Mouse (Mus musculus) layer of hippocampus, adult 2 months (tissue): Measurements from ENCODE around the gene Fam117b. TPM values are rescaled to one million over a fixed set of nuclear protein-coding genes. Genes with fewer than 3 reads are reported as not detected.
A peak's percentile ranks its signal among the peaks of the same experiment; 100 is the strongest.

Source experiments
- DNase-seq, 2 experiments: peaks; one replicate each; pipeline ENCODE4 v3.0.0; 2022; ENCODE audit warnings: low spot score in 2 of 2
- H3K27ac ChIP-seq: fragments of 200-600 bp; 2 replicates; pipeline ENCODE4 v1.8.1; 2022
- H3K4me3 ChIP-seq: fragments of 200-600 bp; 2 replicates; pipeline ENCODE4 v1.8.1; 2022; ENCODE audit warnings: mild to moderate bottlenecking
- CTCF ChIP-seq: fragments of 200-600 bp; conservative IDR thresholded peaks from 2 replicates; pipeline ENCODE4 v1.8.1; 2022; ENCODE audit warnings: antibody characterized with exemption, mild to moderate bottlenecking, moderate library complexity
- total RNA-seq, 2 experiments: library from RNA; stranded (reverse); gene quantifications; 2 replicates each; pipeline ENCODE4 v1.2.3; 2021

The Fam117b gene
- total RNA-seq, 2 experiments from 2014 or later: 55.7 to 57.3 TPM

DNA sequence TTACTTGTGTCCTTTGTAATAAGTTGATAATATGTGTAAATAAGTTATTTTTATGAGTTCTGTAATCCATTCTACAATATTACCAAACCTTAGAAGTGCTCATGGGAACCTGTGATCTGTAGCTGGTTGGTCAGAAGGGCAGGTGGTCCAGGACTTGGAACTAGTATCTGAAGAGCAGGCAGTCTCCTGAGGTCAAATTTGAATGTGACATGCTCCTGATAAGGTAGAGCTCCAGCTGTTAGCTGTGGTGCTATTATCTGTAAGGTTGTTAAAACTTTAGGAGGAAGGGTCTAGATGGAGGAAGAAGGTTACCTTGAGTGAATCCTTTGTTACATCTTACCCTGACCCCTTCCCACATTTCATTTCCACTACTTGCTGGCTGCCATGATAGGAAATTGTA lies 5.3 kb downstream of the Fam117b start:
- Histone ChIP-seq H3K4me3 (no peak overlapping the region), H3K27ac (no peak overlapping the region)
- no peak for DNase-seq
- no peak for TF ChIP-seq CTCF

- Histone ChIP-seq H3K27ac (no peak overlapping the region), H3K4me3 (no peak overlapping the region)
- DNase-seq: no peak
- no peak for TF ChIP-seq CTCF
These were observed 10.4 kb downstream of the Fam117b start for GRCm38 (mm10) chr1:59923201-59923600.

- no peak for DNase-seq
- no peak for TF ChIP-seq CTCF
- Histone ChIP-seq H3K4me3 (no peak overlapping the region), H3K27ac (no peak overlapping the region)
These were observed 10.9 kb downstream of the Fam117b start for GRCm38 (mm10) chr1:59923673-59924072.

DNA sequence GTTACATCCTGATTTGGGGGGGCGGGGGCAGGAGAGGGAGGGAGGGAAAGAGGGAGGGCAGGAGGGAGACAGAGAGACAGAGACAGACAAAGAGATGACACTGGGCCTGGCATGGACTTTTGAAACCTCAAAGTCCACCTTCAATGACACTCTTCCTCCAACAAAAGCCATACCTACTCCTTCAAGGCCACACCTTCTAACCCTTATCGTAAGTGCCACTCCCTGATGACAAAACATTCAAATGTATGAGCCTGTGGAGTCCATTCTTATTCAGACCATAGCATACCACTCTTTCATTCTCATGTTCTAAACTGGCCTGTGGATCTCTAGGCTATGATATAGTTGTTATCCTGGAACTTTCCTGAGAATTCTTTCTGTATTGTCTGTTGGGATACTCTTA lies 11.6 kb downstream of the Fam117b start:
- no peak for DNase-seq
- TF ChIP-seq CTCF: no peak
- Histone ChIP-seq H3K27ac (no peak overlapping the region), H3K4me3 (no peak overlapping the region)

DNA sequence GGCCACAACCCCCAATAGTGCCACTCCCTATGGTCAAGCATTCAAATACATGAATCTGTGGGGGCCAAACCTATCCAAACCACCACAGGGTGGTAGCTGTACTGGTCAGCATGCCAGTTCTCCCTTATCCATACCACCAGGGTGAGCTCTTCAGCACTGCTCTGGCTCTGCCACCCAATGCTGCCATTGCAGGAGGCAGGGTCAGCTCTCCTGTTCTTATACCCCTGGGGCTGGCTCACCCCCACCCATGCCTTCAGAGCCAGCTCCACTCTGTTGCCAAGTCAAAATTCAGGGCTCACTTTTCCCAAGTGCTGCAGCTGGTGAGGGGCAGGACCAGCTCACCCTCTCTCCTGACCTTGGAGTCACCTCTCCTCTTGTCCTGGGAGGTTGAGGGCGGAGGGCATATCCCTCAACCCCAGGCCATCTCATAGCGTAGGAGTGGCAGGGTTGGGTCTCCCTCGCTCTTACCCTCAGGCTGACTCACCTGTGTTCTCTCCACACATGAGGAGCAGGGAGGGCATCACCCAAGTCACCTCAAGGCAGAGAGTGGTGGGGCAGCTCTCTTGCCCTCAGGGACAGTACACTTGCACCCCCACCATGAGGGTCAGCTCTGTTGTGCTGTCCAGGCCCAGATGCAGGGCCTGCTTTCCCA lies 13.3 kb downstream of the Fam117b start:
- Histone ChIP-seq H3K4me3 (no peak overlapping the region), H3K27ac (peak overlapping the region; percentile 68; the same call in 1 of the 2 replicates)
- TF ChIP-seq CTCF: no peak
- DNase-seq: no peak

GRCm38 (mm10) chr1:59927131-59927680 lies 14.4 kb downstream of the Fam117b start:
- TF ChIP-seq CTCF: no peak
- H3K27ac ChIP-seq: peak overlapping the region; percentile 68; the same call in 1 of the 2 replicates

GRCm38 (mm10) chr1:59930926-59931325 lies 18.1 kb downstream of the Fam117b start:
- H3K27ac ChIP-seq: no peak overlapping the region
- DNase-seq: no peak
- TF ChIP-seq CTCF: no peak
- no peak overlapping the region for H3K4me3 ChIP-seq

More at GRCm38 (mm10) chr1:59927131-59927680, 14.4 kb downstream of the Fam117b start:
- H3K4me3 ChIP-seq: no peak overlapping the region
- DNase-seq: no peak

GRCm38 (mm10) chr1:59932991-59933390 lies 20.2 kb downstream of the Fam117b start:
- no peak for DNase-seq
- no peak for TF ChIP-seq CTCF
- Histone ChIP-seq H3K27ac (no peak overlapping the region), H3K4me3 (no peak overlapping the region)

GRCm38 (mm10) chr1:59941063-59941462 lies 28.3 kb downstream of the Fam117b start:
- Histone ChIP-seq H3K27ac (no peak overlapping the region), H3K4me3 (no peak overlapping the region)
- no peak for DNase-seq
- TF ChIP-seq CTCF: no peak

GRCm38 (mm10) chr1:59942057-59942790 lies 29.4 kb downstream of the Fam117b start:
- no peak for TF ChIP-seq CTCF
- DNase-seq: no peak
- Histone ChIP-seq H3K27ac (no peak overlapping the region), H3K4me3 (no peak overlapping the region)

DNA sequence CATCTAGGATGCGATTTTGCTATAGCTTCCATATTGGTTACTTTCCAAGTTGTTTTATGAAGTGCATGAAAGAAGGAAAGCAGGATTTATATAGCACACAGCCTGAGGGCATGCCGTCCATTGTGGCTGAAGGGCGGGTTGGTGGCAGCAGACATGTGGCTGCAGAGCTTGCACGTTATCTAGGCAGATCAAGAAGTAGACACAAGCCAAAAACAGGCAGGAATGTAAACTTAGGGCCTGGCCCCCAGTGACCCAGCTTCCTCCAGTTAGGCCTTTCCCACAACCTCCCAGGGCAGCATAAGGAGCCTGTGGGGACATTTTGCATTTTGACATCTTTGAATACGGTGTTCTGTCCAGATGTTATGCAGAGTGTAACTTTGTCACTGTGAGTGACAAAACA lies 31.0 kb downstream of the Fam117b start:
- Histone ChIP-seq H3K4me3 (no peak overlapping the region), H3K27ac (peak overlapping the region; percentile 23; the same call in 1 of the 2 replicates)
- no peak for DNase-seq
- TF ChIP-seq CTCF: no peak

DNA sequence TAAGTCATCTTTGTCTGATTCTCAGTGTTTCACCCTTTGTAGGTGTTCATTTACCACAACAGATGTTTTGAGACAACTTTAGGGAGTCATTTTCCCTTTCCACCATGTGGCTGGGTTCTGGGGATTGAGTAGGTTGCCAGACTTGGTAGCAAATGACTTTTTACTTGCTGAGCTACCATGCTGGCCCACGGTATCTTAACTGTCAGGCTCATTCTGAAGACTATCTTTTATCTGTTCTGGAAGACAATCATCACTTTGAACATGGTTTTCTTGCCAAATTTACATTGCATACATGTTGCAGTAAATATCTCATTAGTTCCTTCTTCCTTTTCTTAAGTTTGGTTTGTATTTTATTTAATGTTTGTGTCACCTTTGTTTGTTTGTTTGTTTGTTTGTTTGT lies 33.2 kb downstream of the Fam117b start:
- TF ChIP-seq CTCF: no peak
- DNase-seq: no peak

DNA sequence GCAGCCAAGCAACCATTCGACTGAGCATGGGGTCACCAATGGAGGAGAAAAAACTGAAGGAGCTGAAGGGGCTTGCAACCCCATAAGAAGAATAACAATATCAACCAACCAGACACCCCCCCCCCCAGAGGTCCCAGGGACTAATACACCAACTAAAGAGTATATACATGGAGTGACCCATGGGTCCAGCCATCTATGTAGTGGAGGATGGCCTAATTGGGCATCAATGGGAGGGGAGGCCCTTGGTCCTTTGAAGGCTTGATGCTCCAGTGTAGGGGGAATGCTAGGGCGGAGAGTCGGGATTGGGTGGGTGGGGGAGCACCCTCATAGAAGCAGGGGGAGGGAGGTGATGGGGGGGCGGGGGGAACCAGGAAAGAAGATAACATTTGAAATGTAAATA lies 34.7 kb downstream of the Fam117b start:
- no peak for DNase-seq
- H3K4me3 ChIP-seq: no peak overlapping the region
- no peak for TF ChIP-seq CTCF

More for the DNA sequence above, 33.2 kb downstream of the Fam117b start:
- H3K4me3 ChIP-seq: no peak overlapping the region
- H3K27ac ChIP-seq: peak overlapping the region; percentile 36; the same call in 1 of the 2 replicates

More for the DNA sequence above, 34.7 kb downstream of the Fam117b start:
- no peak overlapping the region for H3K27ac ChIP-seq
